Mouse (Mus musculus): ENCODE results near the gene Ywhab. TPM values are rescaled to one million over a fixed set of nuclear protein-coding genes. Genes with fewer than 3 reads are reported as not detected.

Gene Ywhab
- polyA plus RNA-seq, 1 experiment from 2014 or later, result 455 TPM

- H3K4me1 ChIP-seq (replicated peaks), result peaks cover 32% of the 10 kb centered on the region
- no peak overlapping the region for H3K9ac ChIP-seq
- peaks cover 2% of the 10 kb centered on the region; the same call in 1 of the 2 replicates for H3K36me3 ChIP-seq
- 97% methylated on average over 2 of the region's 2 CpGs for WGBS
- ATAC-seq (ENCODE audit: low read depth), result no peak
- no peaks in the 10 kb centered on the region for H3K9me3 ChIP-seq
- H3K27ac ChIP-seq (replicated peaks), result no peak overlapping the region
- no peak overlapping the region for H3K4me2 ChIP-seq
- no peak overlapping the region for H3K4me3 ChIP-seq
- no peaks in the 10 kb centered on the region for H3K27me3 ChIP-seq
Measured at GRCm38 (mm10) chr2:163992871-163993270, 1.9 kb upstream of the Ywhab start.

- peaks cover 5% of the 10 kb centered on the region; the same call in 1 of the 2 replicates for H3K36me3 ChIP-seq
- peak overlapping the region; percentile 97 for H3K9ac ChIP-seq
- peak; percentile 99 for ATAC-seq (ENCODE audit: low read depth)
- H3K27me3 ChIP-seq, result no peaks in the 10 kb centered on the region
- WGBS, result under 1% methylated on average over 66 of the region's 79 CpGs
- H3K4me1 ChIP-seq (replicated peaks), result peaks cover 53% of the 10 kb centered on the region
- peak overlapping the region; percentile 99 for H3K4me3 ChIP-seq
- peak overlapping the region; percentile 77 for H3K4me2 ChIP-seq
- no peaks in the 10 kb centered on the region for H3K9me3 ChIP-seq
- H3K27ac ChIP-seq (replicated peaks), result peak overlapping the region; percentile 96
Measured at GRCm38 (mm10) chr2:163994977-163995862, 460 bp downstream of the Ywhab start.

- ATAC-seq (ENCODE audit: low read depth), result no peak
- no peaks in the 10 kb centered on the region for H3K27me3 ChIP-seq
- H3K9ac ChIP-seq, result peak overlapping the region; percentile 97
- H3K9me3 ChIP-seq, result no peaks in the 10 kb centered on the region
- H3K27ac ChIP-seq (replicated peaks), result no peak overlapping the region
- H3K4me1 ChIP-seq (replicated peaks), result peaks cover 61% of the 10 kb centered on the region
- 80% methylated on average over 6 of the region's 6 CpGs for WGBS
- H3K36me3 ChIP-seq, result peaks cover 5% of the 10 kb centered on the region; the same call in 1 of the 2 replicates
- peak overlapping the region; percentile 77 for H3K4me2 ChIP-seq
- H3K4me3 ChIP-seq, result peak overlapping the region; percentile 99
Measured at GRCm38 (mm10) chr2:163996275-163996674, 1.5 kb downstream of the Ywhab start.

- peaks cover 64% of the 10 kb centered on the region for H3K4me1 ChIP-seq (replicated peaks)
- ATAC-seq (ENCODE audit: low read depth), result no peak
- H3K36me3 ChIP-seq, result peaks cover 5% of the 10 kb centered on the region; the same call in 1 of the 2 replicates
- no peaks in the 10 kb centered on the region for H3K27me3 ChIP-seq
- WGBS, result 69% methylated on average over 5 of the region's 5 CpGs
- H3K9me3 ChIP-seq, result no peaks in the 10 kb centered on the region
- peak overlapping the region; percentile 99 for H3K4me3 ChIP-seq
- peak overlapping the region; percentile 47 for H3K9ac ChIP-seq
- no peak overlapping the region for H3K27ac ChIP-seq (replicated peaks)
- peak overlapping the region; percentile 77 for H3K4me2 ChIP-seq
Measured at GRCm38 (mm10) chr2:163996899-163997298, 2.1 kb downstream of the Ywhab start.

GRCm38 (mm10) chr2:163998981-163999380, 4.2 kb downstream of the Ywhab start:
- no peaks in the 10 kb centered on the region for H3K27me3 ChIP-seq
- H3K27ac ChIP-seq (replicated peaks), result no peak overlapping the region
- peaks cover 75% of the 10 kb centered on the region for H3K4me1 ChIP-seq (replicated peaks)
- H3K9me3 ChIP-seq, result no peaks in the 10 kb centered on the region
- H3K36me3 ChIP-seq, result peaks cover 5% of the 10 kb centered on the region; the same call in 1 of the 2 replicates
- no peak overlapping the region for H3K9ac ChIP-seq
- H3K4me3 ChIP-seq, result no peak overlapping the region
- no peak for ATAC-seq (ENCODE audit: low read depth)
- 93% methylated on average over 6 of the region's 6 CpGs for WGBS
- no peak overlapping the region for H3K4me2 ChIP-seq

GRCm38 (mm10) chr2:164002637-164003036, 7.9 kb downstream of the Ywhab start:
- H3K9me3 ChIP-seq, result no peaks in the 10 kb centered on the region
- no peaks in the 10 kb centered on the region for H3K27me3 ChIP-seq
- no peak overlapping the region for H3K9ac ChIP-seq
- no peak overlapping the region for H3K27ac ChIP-seq (replicated peaks)
- H3K4me3 ChIP-seq, result no peak overlapping the region
- peaks cover 81% of the 10 kb centered on the region for H3K4me1 ChIP-seq (replicated peaks)
- peaks cover 5% of the 10 kb centered on the region; the same call in 1 of the 2 replicates for H3K36me3 ChIP-seq
- no peak overlapping the region for H3K4me2 ChIP-seq
- ATAC-seq (ENCODE audit: low read depth), result no peak
- 98% methylated on average over 3 of the region's 3 CpGs for WGBS

GRCm38 (mm10) chr2:164004503-164004902, 9.7 kb downstream of the Ywhab start:
- no peak for ATAC-seq (ENCODE audit: low read depth)
- Histone ChIP-seq H3K4me1 (replicated peaks) (peaks cover 73% of the 10 kb centered on the region), H3K9me3 (no peaks in the 10 kb centered on the region), H3K27me3 (no peaks in the 10 kb centered on the region), H3K4me3 (no peak overlapping the region), H3K4me2 (no peak overlapping the region), H3K27ac (replicated peaks) (no peak overlapping the region), H3K36me3 (no peaks in the 10 kb centered on the region), H3K9ac (no peak overlapping the region)
- WGBS, result 85% methylated on average over 5 of the region's 5 CpGs

GRCm38 (mm10) chr2:164006932-164007331, 12.2 kb downstream of the Ywhab start:
- Histone ChIP-seq H3K4me2 (no peak overlapping the region), H3K9ac (no peak overlapping the region), H3K9me3 (no peaks in the 10 kb centered on the region), H3K27me3 (no peaks in the 10 kb centered on the region), H3K36me3 (peaks cover 8% of the 10 kb centered on the region), H3K4me3 (no peak overlapping the region), H3K27ac (replicated peaks) (no peak overlapping the region), H3K4me1 (replicated peaks) (peaks cover 57% of the 10 kb centered on the region; the same call in 1 of the 2 replicates)
- ATAC-seq (ENCODE audit: low read depth), result no peak
- 80% methylated on average over 10 of the region's 10 CpGs for WGBS

- Histone ChIP-seq H3K36me3 (peaks cover 14% of the 10 kb centered on the region), H3K9ac (no peak overlapping the region), H3K4me3 (no peak overlapping the region), H3K27ac (replicated peaks) (no peak overlapping the region), H3K9me3 (no peaks in the 10 kb centered on the region), H3K4me1 (replicated peaks) (peaks cover 54% of the 10 kb centered on the region; the same call in 1 of the 2 replicates), H3K27me3 (no peaks in the 10 kb centered on the region), H3K4me2 (no peak overlapping the region)
- 85% methylated on average over 8 of the region's 8 CpGs for whole genome bisulfite sequencing
- no peak for ATAC-seq (ENCODE audit: low read depth)
Measured at GRCm38 (mm10) chr2:164007547-164007946, 12.8 kb downstream of the Ywhab start.

- 62% methylated on average over 2 of the region's 2 CpGs for WGBS
- no peaks in the 10 kb centered on the region for H3K27me3 ChIP-seq
- H3K4me2 ChIP-seq, result no peak overlapping the region
- no peak for ATAC-seq (ENCODE audit: low read depth)
- no peak overlapping the region for H3K9ac ChIP-seq
- no peak overlapping the region for H3K4me3 ChIP-seq
- H3K9me3 ChIP-seq, result no peaks in the 10 kb centered on the region
- H3K36me3 ChIP-seq, result peaks cover 19% of the 10 kb centered on the region
- peaks cover 49% of the 10 kb centered on the region; the same call in 1 of the 2 replicates for H3K4me1 ChIP-seq (replicated peaks)
- H3K27ac ChIP-seq (replicated peaks), result no peak overlapping the region
Measured at GRCm38 (mm10) chr2:164007987-164008545, 13.3 kb downstream of the Ywhab start.

GRCm38 (mm10) chr2:164009227-164009626, 14.5 kb downstream of the Ywhab start:
- Histone ChIP-seq H3K4me3 (no peak overlapping the region), H3K36me3 (peaks cover 31% of the 10 kb centered on the region), H3K4me1 (replicated peaks) (peaks cover 39% of the 10 kb centered on the region; the same call in 1 of the 2 replicates), H3K9ac (no peak overlapping the region), H3K27me3 (no peaks in the 10 kb centered on the region), H3K27ac (replicated peaks) (no peak overlapping the region), H3K9me3 (no peaks in the 10 kb centered on the region), H3K4me2 (no peak overlapping the region)
- 91% methylated on average over 6 of the region's 6 CpGs for WGBS
- ATAC-seq (ENCODE audit: low read depth), result no peak

- peaks cover 43% of the 10 kb centered on the region for H3K36me3 ChIP-seq
- no peaks in the 10 kb centered on the region for H3K9me3 ChIP-seq
- ATAC-seq (ENCODE audit: low read depth), result no peak
- no peaks in the 10 kb centered on the region for H3K27me3 ChIP-seq
- peaks cover 28% of the 10 kb centered on the region; the same call in 1 of the 2 replicates for H3K4me1 ChIP-seq (replicated peaks)
- no peak overlapping the region for H3K9ac ChIP-seq
- H3K4me3 ChIP-seq, result no peak overlapping the region
- no peak overlapping the region for H3K4me2 ChIP-seq
- H3K27ac ChIP-seq (replicated peaks), result no peak overlapping the region
- WGBS, result 88% methylated on average over 5 of the region's 5 CpGs
Measured at GRCm38 (mm10) chr2:164010496-164010895, 15.7 kb downstream of the Ywhab start.

All from neural tube, embryonic 13.5 days (tissue).